Mouse (Mus musculus) NIH3T3 (cell line): Measurements from ENCODE around the gene Galnt17.

Source experiments
- DNase-seq: peaks from one replicate; pipeline ENCODE4 v3.0.0-alpha.2; 2012; ENCODE audit warnings: low read depth

The Galnt17 gene

GRCm38 (mm10) chr5:131019346-131019965 is 288.8 kb downstream of the Galnt17 start:
- no peak for DNase-seq

DNA sequence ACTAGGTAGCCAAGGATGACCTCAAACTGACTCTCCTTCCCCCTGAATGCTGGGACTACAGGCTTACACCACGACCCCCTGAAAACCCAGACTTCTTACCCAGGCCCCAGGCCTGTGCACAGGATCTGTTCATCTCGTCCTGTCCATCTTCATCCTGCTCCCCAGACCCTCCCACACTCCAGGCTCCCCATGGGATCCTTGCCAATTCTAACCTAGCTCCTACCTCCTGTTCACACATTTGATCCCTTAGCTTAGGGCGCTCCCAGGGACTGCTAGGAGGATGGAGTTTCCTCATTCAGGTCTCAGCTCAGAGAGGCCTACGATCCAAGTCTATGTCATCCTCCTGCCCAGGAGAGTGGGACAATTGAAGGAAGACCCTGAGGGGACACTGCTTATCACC is 292.2 kb downstream of the Galnt17 start:
- DNase-seq = no peak

DNA sequence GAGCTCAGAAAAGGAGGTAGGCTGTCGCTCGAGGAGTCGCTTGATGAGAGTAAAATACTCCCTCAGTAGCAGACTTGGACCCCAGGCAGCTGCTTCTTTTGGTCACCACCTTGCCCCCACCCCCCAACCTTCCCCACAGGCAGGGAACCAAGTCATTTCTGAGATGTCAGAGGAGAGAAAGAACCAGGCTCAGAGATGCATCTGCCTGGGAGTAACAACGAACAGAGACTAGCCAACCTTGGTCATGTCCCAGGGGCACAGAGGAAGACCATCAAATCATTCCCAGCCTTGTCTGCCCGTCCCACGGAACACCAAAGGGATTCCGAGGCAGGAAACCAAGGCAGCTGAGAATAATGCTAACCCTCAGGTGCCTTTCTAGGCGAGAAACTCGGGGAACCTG is 293.0 kb downstream of the Galnt17 start:
- no peak for DNase-seq

DNA sequence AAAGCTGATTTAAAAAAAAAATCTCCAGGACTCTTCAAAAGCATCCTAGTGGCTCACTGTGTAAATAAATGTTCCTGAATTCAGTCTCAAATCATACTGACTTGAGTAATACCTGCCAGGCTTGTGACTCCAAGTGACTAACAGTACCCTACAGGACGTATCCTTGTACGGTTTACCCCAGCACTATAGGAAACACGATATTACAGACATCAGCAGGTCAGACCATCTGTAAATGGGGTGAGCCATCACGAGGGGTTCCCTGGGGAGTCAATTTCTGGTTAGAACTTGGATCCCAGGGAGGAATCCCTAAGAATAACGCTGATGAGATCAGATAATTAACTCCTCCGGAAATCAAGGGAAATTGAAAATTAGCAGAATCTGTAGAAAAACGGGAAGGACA is 294.5 kb downstream of the Galnt17 start:
- no peak for DNase-seq

- peak; percentile 79 for DNase-seq
Measured at GRCm38 (mm10) chr5:131013101-131013500, 295.2 kb downstream of the Galnt17 start.

DNA sequence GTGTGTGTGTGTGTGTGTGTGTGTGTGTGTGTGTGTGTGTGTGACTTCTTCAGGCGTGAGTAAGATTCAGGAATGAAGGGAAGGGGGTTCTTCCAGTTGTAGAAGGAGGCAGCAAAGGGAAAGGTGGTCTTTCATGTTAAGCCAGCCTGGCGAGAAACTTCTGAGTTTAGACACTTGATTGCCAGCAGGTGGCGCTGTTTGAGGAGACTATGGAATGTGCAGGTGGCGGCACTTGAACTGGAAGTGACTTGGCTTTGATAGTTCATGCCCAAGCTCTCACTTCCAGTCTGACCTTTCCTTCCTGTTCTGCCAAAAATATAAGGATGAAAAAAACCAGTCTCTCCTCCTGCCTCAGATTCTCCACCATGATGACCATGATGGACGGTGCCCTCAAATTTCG is 298.8 kb downstream of the Galnt17 start:
- DNase-seq = peak; percentile 20

- DNase-seq = peak; percentile 84
Measured at GRCm38 (mm10) chr5:131008507-131008906, 299.8 kb downstream of the Galnt17 start.

GRCm38 (mm10) chr5:131007871-131008505 is 300.3 kb downstream of the Galnt17 start:
- DNase-seq = peak; percentile 61

GRCm38 (mm10) chr5:131007198-131007597 is 301.1 kb downstream of the Galnt17 start:
- DNase-seq = no peak

DNA sequence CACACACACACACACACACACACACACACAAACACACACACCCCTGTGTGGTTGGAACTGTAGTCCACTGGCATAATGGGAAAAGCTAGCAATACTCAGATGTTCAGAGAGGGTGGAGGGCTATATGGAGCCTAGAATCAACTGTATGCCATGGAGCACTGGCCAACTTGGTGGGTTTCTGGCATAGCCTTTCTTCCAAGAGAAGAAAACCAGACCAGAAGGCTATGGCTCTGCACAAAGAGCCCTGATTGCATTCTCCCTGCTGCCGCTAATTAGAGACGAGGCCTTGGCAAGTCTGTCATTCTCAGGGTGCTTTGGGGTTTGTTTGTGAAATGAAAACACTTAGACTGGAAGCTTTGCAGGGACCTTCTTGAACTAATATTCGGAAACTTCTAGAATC is 301.8 kb downstream of the Galnt17 start:
- DNase-seq = no peak

GRCm38 (mm10) chr5:131000572-131000971 is 307.7 kb downstream of the Galnt17 start:
- peak; percentile 23 for DNase-seq

- DNase-seq = peak; percentile 51
Measured at GRCm38 (mm10) chr5:130979321-130979720, 329.0 kb downstream of the Galnt17 start.

DNA sequence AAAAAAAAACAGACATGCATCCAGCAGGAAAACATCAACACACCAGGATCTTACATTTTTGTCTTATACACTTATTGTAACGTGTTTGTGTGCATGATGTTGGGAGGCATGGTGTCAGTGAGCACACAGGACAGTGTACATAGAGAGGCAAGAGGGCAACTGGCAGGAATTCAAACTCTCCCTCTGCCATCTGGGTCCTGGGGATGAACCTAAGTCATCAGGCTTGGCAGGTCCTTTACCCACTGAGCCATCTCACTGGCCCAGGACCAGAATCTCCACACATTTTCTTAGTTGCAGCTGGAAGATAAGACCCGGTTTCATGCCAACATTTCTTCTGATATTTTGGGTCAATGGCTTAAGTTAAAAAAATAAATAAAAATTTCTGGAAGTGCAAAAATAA is 329.4 kb downstream of the Galnt17 start:
- peak; percentile 45 for DNase-seq

DNA sequence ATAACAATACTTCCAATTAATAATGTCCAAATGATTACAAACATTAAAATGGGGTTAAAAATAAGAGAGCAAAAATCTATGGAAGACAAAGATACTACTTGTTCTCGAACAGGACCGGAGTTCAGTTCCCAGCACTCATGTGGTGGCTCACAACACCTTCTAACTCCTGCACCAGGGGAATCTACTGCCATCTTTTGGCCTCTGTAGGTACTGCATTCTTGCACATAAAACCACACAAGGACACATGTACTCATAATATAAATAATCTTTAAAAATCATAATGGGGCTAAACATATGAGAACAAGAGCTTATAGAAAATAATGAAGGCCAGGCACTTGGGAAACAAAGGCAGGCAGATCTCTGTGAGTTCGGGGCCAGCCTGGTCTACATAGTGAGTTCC is 330.3 kb downstream of the Galnt17 start:
- DNase-seq = no peak

DNA sequence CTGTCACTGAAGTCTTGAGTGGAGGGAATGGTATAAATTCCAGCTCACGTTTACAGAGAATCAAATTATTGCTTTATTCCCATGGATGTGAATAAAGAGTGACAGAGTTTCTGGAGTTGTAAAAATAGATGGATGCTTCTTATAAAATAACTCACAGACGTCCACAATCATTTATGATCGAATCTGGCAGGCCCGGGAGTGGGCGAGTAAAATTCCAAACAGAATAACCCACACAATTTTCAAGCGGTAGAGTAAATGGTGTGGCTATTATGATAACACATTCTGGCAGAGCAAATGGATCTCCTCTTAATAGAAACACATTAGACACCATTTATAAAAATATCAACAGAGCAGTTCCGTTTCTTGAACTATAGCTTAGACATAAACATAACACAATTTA is 355.9 kb downstream of the Galnt17 start:
- no peak for DNase-seq

DNA sequence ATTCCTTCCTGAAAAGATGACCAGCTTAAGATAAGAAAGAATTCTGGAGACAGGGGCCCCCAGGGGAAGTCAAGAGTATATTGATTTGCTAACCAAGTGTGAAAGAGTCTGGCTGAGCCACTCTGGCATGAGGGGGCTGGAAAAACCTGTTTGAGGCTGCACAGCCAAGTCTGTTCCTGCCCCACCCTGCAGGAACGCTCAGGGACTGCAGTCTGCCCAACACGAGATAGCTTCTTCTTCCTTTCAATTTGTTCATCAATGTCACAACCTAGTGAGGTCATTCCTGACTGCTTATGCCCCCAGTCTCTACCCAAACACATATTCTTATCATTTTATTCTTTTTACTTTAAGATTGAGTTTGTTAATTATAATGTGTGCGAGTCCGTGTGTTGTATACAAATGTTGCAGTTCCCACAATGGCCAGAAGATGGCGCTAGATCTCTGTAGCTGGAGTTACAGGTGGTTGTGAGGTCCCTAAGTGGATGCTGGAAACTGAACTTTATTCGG is 357.4 kb downstream of the Galnt17 start:
- DNase-seq = peak; percentile 23

- DNase-seq = no peak
Measured at GRCm38 (mm10) chr5:130950421-130950820, 357.9 kb downstream of the Galnt17 start.

GRCm38 (mm10) chr5:130949710-130950109 is 358.6 kb downstream of the Galnt17 start:
- DNase-seq = no peak

GRCm38 (mm10) chr5:130938911-130939608 is 369.2 kb downstream of the Galnt17 start:
- peak; percentile 78 for DNase-seq

DNA sequence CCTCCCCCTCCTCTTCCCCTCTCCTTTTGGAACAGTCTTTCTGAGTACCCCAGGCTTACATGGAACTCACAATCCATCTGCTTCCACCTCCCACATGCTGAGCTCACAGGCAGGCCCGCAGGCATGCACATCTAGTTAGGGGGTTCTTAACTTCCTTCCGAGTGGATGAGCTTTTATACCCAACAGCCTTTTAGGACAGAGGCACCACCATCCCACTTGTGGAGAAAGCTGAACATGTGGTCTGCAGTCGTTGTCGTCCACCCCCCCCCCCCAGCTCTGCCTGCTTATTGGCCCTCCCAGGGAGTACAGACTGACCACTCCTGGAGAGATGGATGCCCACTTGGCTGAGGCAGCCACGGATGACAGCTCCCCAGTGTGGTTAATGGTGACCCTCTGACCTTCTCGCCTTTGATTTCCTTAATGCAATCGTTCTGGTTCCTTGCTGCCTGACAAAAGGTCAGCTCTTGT is 370.0 kb downstream of the Galnt17 start:
- DNase-seq = peak; percentile 80

DNA sequence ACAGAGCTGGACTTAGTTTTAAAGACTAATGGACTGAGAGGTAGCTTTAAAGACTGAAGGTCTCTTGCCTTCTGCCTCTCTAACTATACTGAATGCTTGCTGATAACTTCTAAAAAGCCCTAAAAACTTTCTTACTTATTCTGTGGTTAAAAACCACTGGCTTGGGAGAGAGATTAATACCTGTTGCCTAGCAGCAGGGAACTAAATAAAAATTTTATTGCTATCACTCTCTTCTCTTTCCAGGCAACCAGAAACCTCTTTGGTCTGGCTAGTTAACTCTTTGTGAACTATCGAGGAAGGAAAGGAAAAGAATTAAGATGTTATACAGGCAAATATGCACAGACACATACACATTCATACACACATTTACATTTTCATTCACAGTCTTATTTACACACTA is 377.3 kb downstream of the Galnt17 start:
- no peak for DNase-seq

GRCm38 (mm10) chr5:130927794-130928149 is 380.5 kb downstream of the Galnt17 start:
- peak; percentile 54 for DNase-seq

- no peak for DNase-seq
Measured at GRCm38 (mm10) chr5:130927138-130927793, 381.0 kb downstream of the Galnt17 start.
